Mouse (Mus musculus) heart, embryonic 11.5 days (tissue): Measurements from ENCODE around the gene Lpin1. TPM values are rescaled to one million over a fixed set of nuclear protein-coding genes. Genes with fewer than 3 reads are reported as not detected.

Experiments
- ATAC-seq: fragments of 200-750 bp; cut with Nextera tagmentation; replicated peaks from 2 replicates; pipeline ENCODE4 v1.8.0; 2017; ENCODE audit warnings: moderate library complexity; ENCODE audit not compliant: insufficient number of reproducible peaks, low FRiP score, low TSS enrichment
- H3K27ac ChIP-seq: fragments of 300-500 bp; sonication (generic); 2 replicates; pipeline ENCODE4 v1.5.1; 2014; ENCODE audit warnings: mild to moderate bottlenecking, low read depth, low read length
- H3K27me3 ChIP-seq: fragments of 300-500 bp; sonication (generic); 2 replicates; pipeline ENCODE4 v1.6.1; 2014; ENCODE audit warnings: mild to moderate bottlenecking, low read length, mixed read lengths; ENCODE audit not compliant: control insufficient read depth, insufficient read depth
- H3K36me3 ChIP-seq: fragments of 300-500 bp; sonication (generic); 2 replicates; pipeline ENCODE4 v1.6.1; 2014; ENCODE audit warnings: mild to moderate bottlenecking, low read length, moderate library complexity, mixed read lengths; ENCODE audit not compliant: control insufficient read depth, insufficient read depth
- H3K4me1 ChIP-seq: fragments of 300-500 bp; sonication (generic); 2 replicates; pipeline ENCODE4 v1.6.1; 2014; ENCODE audit warnings: low read length; ENCODE audit not compliant: control insufficient read depth, insufficient read depth
- H3K4me2 ChIP-seq: fragments of 300-500 bp; sonication (generic); 2 replicates; pipeline ENCODE4 v1.6.1; 2014; ENCODE audit warnings: mild to moderate bottlenecking, moderate library complexity
- H3K4me3 ChIP-seq: fragments of 300-500 bp; sonication (generic); 2 replicates; pipeline ENCODE4 v1.5.1; 2014; ENCODE audit warnings: low read depth, low read length
- H3K9ac ChIP-seq: fragments of 300-500 bp; sonication (generic); 2 replicates; pipeline ENCODE4 v1.6.1; 2014; ENCODE audit warnings: mild to moderate bottlenecking, low read depth, low read length, moderate library complexity
- H3K9me3 ChIP-seq: fragments of 300-500 bp; sonication (generic); replicated peaks from 2 replicates; pipeline ENCODE4 v1.6.1; 2016; ENCODE audit warnings: low read length; ENCODE audit not compliant: control insufficient read depth
- WGBS: fragments of 180-500 bp; shearing (Covaris S2); extraction: QIAGEN DNeasy Blood & Tissue Kit; methylation state at CpG from one replicate; pipeline ENCODE4 v1.1.7; 2014; ENCODE audit not compliant: insufficient replicate concordance; 5-methylcytosine and 5-hydroxymethylcytosine counted together
- polyA plus RNA-seq: library from polyadenylated mRNA; unstranded; fragments of >200 nt; fragmentation: Nextera tagmentation; extraction: Ambion mirVana; gene quantifications from 2 replicates; pipeline ENCODE4 v1.2.1, GENCODE M21; 2014

The Lpin1 gene
- polyA plus RNA-seq, 1 experiment from 2014 or later: 3.8 TPM

DNA sequence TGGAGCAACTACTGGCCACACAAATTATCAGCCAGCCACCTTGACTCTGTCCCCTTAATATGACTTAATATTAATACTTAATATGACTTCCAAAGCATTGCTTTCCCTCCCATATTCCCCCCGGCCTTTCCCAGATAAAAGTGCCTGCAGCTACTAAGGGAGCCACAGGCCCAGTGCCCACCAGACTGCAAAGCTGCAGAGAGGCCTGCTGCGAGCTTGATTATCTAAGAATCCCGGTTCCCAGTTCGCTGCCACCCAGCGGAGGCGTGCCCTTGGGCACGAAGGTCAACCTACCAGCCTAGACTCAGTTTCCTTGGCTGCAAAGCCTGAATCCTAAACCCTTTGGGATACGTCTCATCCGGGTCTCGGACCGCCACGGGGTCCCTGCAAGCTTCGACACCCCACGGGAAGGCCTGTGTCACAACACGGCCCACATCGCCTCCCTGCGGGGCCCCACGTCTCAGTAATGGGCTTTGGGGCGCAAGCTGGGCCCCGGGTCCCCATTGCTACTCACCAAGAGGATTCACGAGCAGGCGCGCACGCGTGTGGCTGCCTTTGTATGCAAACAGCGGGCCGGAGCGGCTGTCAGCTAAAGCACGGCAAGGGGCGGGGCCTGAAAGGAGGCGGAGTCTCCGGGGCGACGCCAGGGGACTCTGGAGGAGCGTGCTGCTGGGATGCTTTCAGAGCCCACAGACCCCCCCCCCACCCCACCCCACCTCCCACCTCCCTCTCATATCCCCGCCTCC is 21.4 kb downstream of the Lpin1 start:
- H3K4me2 ChIP-seq: peak overlapping the region; percentile 96
- H3K36me3 ChIP-seq: no peaks in the 10 kb centered on the region
- no peaks in the 10 kb centered on the region for H3K27me3 ChIP-seq
- H3K9ac ChIP-seq: peak overlapping the region; percentile 88
- H3K9me3 ChIP-seq: no peaks in the 10 kb centered on the region
- ATAC-seq: peak; percentile 83
- peaks cover 29% of the 10 kb centered on the region for H3K4me1 ChIP-seq
- H3K4me3 ChIP-seq: peak overlapping the region; percentile 80
- H3K27ac ChIP-seq: peak overlapping the region; percentile 68; the same call in 1 of the 2 replicates
- WGBS: under 1% methylated on average over 35 of the region's 36 CpGs

DNA sequence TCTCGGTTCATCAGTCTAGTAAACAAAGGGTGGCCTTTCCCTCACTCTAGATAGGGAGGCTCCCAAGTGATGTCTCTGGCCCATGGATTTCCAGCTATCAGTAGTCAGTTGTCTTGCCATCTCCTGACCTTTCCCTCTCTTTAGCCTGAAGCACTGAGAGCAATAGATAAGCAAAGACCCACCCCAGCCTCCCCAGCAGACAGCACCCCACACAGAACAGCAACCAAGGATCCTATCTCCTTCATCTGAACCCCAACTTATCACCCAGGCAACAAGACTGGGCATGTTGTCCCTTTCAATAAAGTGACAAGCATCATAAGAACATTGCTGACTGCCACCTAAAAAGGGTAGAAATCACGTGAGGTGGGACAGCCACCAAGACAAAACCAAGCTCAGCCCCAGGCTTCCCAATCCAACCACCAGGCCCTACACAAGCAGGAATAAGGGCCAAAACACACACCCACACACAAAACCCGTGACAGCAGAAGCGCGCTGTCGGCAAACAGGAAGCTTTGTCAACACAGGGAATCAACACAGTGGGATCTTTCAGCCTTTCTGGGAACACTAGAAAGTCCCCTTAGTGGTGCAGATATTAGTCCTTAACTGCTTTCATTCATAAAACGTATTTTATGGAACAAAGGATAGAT is 22.2 kb downstream of the Lpin1 start:
- Histone ChIP-seq H3K27ac (no peak overlapping the region), H3K36me3 (no peaks in the 10 kb centered on the region), H3K9me3 (no peaks in the 10 kb centered on the region), H3K4me2 (peak overlapping the region; percentile 96), H3K9ac (peak overlapping the region; percentile 88), H3K4me1 (peaks cover 35% of the 10 kb centered on the region), H3K27me3 (no peaks in the 10 kb centered on the region), H3K4me3 (peak overlapping the region; percentile 80)
- WGBS: 13% methylated on average over 7 of the region's 7 CpGs
- no peak for ATAC-seq

DNA sequence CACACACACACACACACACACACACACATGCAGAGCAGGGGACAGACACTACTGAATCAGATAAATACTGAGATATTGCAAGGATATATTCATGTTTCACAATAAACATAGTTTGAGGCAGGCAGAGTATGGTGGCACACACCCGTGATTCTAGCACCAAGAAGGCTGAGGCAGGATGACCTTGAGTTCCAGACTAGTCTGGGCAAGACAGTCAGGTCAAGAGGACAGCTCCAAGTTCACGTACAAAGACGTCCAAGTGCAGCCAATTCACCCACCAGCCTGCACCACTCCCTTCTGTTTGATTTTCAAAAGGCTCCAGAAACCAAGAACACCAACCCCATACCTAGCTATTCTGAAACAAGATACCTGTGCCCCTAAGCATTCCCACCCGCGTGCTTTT is 23.0 kb downstream of the Lpin1 start:
- no peak overlapping the region for H3K27ac ChIP-seq
- no peak overlapping the region for H3K4me3 ChIP-seq

GRCm38 (mm10) chr12:16587111-16587510 is 23.7 kb downstream of the Lpin1 start:
- no peak overlapping the region for H3K4me3 ChIP-seq
- no peaks in the 10 kb centered on the region for H3K9me3 ChIP-seq
- WGBS: 84% methylated on average over 2 of the region's 2 CpGs
- no peak for ATAC-seq
- no peak overlapping the region for H3K27ac ChIP-seq
- no peak overlapping the region for H3K4me2 ChIP-seq
- no peaks in the 10 kb centered on the region for H3K27me3 ChIP-seq
- H3K36me3 ChIP-seq: no peaks in the 10 kb centered on the region
- H3K9ac ChIP-seq: no peak overlapping the region
- peaks cover 34% of the 10 kb centered on the region for H3K4me1 ChIP-seq

More for the DNA sequence above, 23.0 kb downstream of the Lpin1 start:
- H3K4me1 ChIP-seq: peaks cover 35% of the 10 kb centered on the region
- ATAC-seq: no peak
- H3K9me3 ChIP-seq: no peaks in the 10 kb centered on the region
- 71% methylated on average over 5 of the region's 5 CpGs for WGBS
- H3K36me3 ChIP-seq: no peaks in the 10 kb centered on the region
- H3K27me3 ChIP-seq: no peaks in the 10 kb centered on the region
- H3K4me2 ChIP-seq: peak overlapping the region; percentile 96; the same call in 1 of the 2 replicates
- no peak overlapping the region for H3K9ac ChIP-seq

- no peak for ATAC-seq
Observed at GRCm38 (mm10) chr12:16584964-16585363, 25.8 kb downstream of the Lpin1 start.

DNA sequence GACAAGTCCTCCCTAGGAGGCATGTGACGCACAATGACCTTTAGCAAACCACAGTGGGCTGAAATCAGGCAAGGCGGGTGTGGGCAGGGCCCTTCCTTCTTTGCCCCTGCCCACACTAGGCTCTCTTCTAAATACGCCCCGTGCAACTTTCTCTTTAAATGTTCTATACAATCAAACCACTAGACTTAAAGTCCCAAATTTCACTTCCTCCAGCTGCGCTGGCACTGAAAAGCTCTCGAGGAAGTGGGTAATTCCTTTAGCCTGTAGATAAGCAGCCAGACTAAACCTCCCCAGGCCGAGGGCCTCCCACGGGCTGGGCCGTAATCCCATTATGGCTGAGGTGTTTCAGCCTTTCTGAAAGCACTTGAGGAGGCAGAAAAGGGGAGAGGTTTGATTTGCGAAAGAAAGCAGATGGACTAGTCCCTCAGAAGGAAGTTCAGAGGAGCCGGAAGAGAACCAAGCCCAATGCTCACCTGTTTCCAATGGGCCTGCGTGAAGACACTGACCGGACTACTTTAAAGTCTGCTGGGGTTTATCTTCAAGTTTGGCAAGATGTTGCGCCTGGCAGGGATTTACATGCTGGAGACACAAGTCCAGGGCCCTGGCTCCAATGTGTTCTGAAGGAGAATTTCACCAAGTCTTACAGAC is 26.6 kb downstream of the Lpin1 start:
- Histone ChIP-seq H3K27me3 (no peaks in the 10 kb centered on the region), H3K36me3 (no peaks in the 10 kb centered on the region), H3K4me3 (no peak overlapping the region), H3K4me2 (no peak overlapping the region), H3K4me1 (peaks cover 21% of the 10 kb centered on the region), H3K9ac (no peak overlapping the region), H3K27ac (no peak overlapping the region), H3K9me3 (no peaks in the 10 kb centered on the region)
- no peak for ATAC-seq
- WGBS: 33% methylated on average over 14 of the region's 14 CpGs

More at GRCm38 (mm10) chr12:16584964-16585363, 25.8 kb downstream of the Lpin1 start:
- H3K9ac ChIP-seq: no peak overlapping the region
- H3K9me3 ChIP-seq: no peaks in the 10 kb centered on the region
- H3K4me3 ChIP-seq: no peak overlapping the region
- no peak overlapping the region; the same call in 1 of the 2 replicates for H3K4me2 ChIP-seq
- H3K4me1 ChIP-seq: peaks cover 21% of the 10 kb centered on the region
- 56% methylated on average over 3 of the region's 3 CpGs for WGBS
- H3K27me3 ChIP-seq: no peaks in the 10 kb centered on the region
- no peaks in the 10 kb centered on the region for H3K36me3 ChIP-seq
- no peak overlapping the region for H3K27ac ChIP-seq

DNA sequence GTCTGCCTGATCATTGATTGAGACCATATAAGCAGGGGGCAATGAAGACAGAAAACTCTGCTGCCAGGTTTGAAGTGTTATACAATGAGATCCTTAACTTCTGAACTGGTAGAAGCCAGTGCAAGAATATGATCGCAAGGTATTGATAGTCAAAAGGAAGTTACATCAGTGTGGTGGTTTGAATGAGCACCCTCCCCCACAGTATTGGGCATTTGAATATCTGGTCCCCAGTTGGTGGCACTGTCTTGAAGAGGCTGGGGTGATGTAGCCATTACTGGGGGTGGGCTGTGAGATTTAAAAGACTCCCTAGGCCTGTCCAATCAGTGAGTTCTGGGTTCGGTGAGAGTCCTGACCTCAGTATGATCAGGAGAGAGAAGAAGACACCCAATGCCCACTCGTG is 27.5 kb downstream of the Lpin1 start:
- 81% methylated on average over 3 of the region's 3 CpGs for WGBS

DNA sequence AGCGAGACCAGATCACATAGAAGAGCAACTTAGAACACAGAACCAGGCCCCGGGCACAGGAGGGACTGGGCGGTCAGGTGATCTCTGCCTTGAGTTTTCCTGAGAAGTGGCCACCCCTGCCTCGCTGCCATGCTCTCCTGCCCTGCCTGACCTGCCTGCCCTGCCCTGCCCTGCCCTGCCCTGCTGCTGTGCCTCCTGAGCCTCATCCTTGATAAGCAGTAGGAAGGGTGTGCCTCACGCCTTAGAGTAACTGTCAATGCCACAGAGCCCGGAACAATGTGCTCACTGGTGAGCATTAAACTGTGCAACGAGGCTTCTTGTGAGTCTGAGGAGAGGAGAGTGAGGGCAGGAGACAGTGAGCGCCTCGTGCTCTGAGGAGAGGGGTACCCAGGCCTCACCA is 30.5 kb downstream of the Lpin1 start:
- WGBS: 73% methylated on average over 9 of the region's 9 CpGs
- no peak overlapping the region for H3K4me2 ChIP-seq
- no peaks in the 10 kb centered on the region for H3K27me3 ChIP-seq
- H3K9ac ChIP-seq: no peak overlapping the region
- no peak overlapping the region for H3K4me3 ChIP-seq
- no peaks in the 10 kb centered on the region for H3K36me3 ChIP-seq
- ATAC-seq: no peak
- no peaks in the 10 kb centered on the region for H3K9me3 ChIP-seq
- no peak overlapping the region for H3K27ac ChIP-seq
- peaks cover 17% of the 10 kb centered on the region for H3K4me1 ChIP-seq

More for the DNA sequence above, 27.5 kb downstream of the Lpin1 start:
- Histone ChIP-seq H3K9me3 (no peaks in the 10 kb centered on the region), H3K27me3 (no peaks in the 10 kb centered on the region), H3K4me1 (peaks cover 13% of the 10 kb centered on the region), H3K4me2 (no peak overlapping the region), H3K27ac (no peak overlapping the region), H3K9ac (no peak overlapping the region), H3K4me3 (no peak overlapping the region), H3K36me3 (no peaks in the 10 kb centered on the region)
- ATAC-seq: no peak
